ENCODE assay signal across 32 mouse cellular contexts in the genomic region with DNA sequence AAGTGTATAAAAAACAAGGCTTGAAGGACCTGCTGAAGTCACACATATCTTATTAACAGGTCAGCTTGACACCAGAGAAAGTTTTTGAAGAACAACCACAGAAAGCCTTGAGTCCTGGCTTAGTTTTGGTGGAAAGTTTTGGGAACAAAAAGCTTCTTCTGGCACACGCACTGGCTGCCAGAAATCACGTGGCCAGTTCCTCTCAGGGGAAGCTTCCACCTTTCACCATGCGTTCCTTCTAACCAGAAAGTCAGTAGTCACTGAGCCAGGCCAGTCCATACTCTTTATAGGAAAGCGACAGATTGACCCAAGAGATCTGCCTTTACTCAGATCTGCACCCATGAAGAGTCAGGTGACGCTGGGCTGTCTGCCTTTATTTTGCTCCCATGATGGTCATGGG. TPM values are rescaled to one million over a fixed set of nuclear protein-coding genes. Genes with fewer than 3 reads are reported as not detected.
"Had no signal": no experiment of that assay in that cellular context is flagged by ENCODE, and none has a peak within 500 bp of the region (broad histone marks: within the 10 kb centered on the region; RNA-seq: fewer than 3 reads in every experiment).

No protein-coding gene starts in this region.

- DNase-seq: heart, postnatal 10 days; heart, postnatal 14 days; heart, postnatal 36 days; heart, postnatal 4 days; kidney, adult 11 months; kidney, adult 18-20 months; kidney, adult 2 months; kidney, adult 8-10 months; kidney, adult 9 months; kidney, postnatal 10 days; kidney, postnatal 14 days; kidney, postnatal 25 days; kidney, postnatal 36 days; kidney, postnatal 4 days; layer of hippocampus, adult 9-11 months; layer of hippocampus, postnatal 36 days had no signal

- H3K27ac ChIP-seq: heart, embryonic 13.5 days; heart, embryonic 15.5 days; hindbrain, embryonic 10.5 days; hindbrain, embryonic 12.5 days; hindbrain, embryonic 13.5 days; hindbrain, embryonic 14.5 days; hindbrain, embryonic 15.5 days; hindbrain, postnatal 0 days; intestine, embryonic 15.5 days; kidney, embryonic 15.5 days; kidney, postnatal 0 days; layer of hippocampus, adult 2 months; left cerebral cortex, adult 2 months had no signal

- H3K4me3 ChIP-seq: heart, embryonic 12.5 days; heart, embryonic 13.5 days; heart, embryonic 15.5 days; hindbrain, embryonic 10.5 days; hindbrain, embryonic 12.5 days; hindbrain, embryonic 13.5 days; hindbrain, embryonic 15.5 days; intestine, embryonic 15.5 days; kidney, embryonic 15.5 days; layer of hippocampus, adult 2 months; left cerebral cortex, adult 2 months had no signal

RNA-seq across cellular contexts. Expression of a gene that starts 12.1 kb away (rescaled TPM):
- total RNA-seq: hematopoietic stem cell, adult 5-6 weeks; layer of hippocampus, adult 18-20 months had no signal
